Mouse (Mus musculus) MEL (cell line): Measurements from ENCODE around the gene Gpr22. TPM values are rescaled to one million over a fixed set of nuclear protein-coding genes. Genes with fewer than 3 reads are reported as not detected.

Experiments used
- DNase-seq: peaks from one replicate; pipeline ENCODE4 v3.0.0; 2011; ENCODE audit warnings: low read depth, low spot score
- H3K27ac ChIP-seq: 2 replicates; pipeline ENCODE4 v1.5.1; 2012; ENCODE audit warnings: low read depth, mild to moderate bottlenecking, control low read depth, low read length, moderate library complexity; ENCODE audit not compliant: control insufficient read depth
- H3K27me3 ChIP-seq, 2 experiments: fragments of 150-350 bp in 1 of 2; sonication (generic) in 1 of 2; 2 replicates each; pipeline ENCODE4 v1.6.1; 2012; ENCODE audit warnings: low read length in 2 of 2, mild to moderate bottlenecking in 2 of 2, improper control_type of control experiment in 1 of 2, moderate library complexity in 1 of 2; ENCODE audit not compliant: insufficient read depth in 2 of 2, control insufficient read depth in 1 of 2
- H3K36me3 ChIP-seq, 2 experiments: 2 replicates each; pipeline ENCODE4 v1.6.1; 2012 to 2014; ENCODE audit warnings: low read length in 2 of 2, improper control_type of control experiment in 1 of 2, inconsistent platforms in 1 of 2, mild to moderate bottlenecking in 1 of 2; ENCODE audit not compliant: insufficient read depth in 2 of 2, control insufficient read depth in 1 of 2
- H3K4me1 ChIP-seq, 2 experiments: fragments of 150-350 bp in 1 of 2; sonication (generic) in 1 of 2; 2 replicates each; pipeline ENCODE4 v1.6.1; 2012; ENCODE audit warnings: low read length in 2 of 2, improper control_type of control experiment in 1 of 2, mild to moderate bottlenecking in 1 of 2; ENCODE audit not compliant: insufficient read depth in 2 of 2, control insufficient read depth in 1 of 2
- H3K4me3 ChIP-seq, 2 experiments: fragments of 150-350 bp in 1 of 2; sonication (generic) in 1 of 2; 2 replicates each; pipeline ENCODE4 v1.5.1; 2012; ENCODE audit warnings: low read depth in 2 of 2, low read length in 2 of 2, mild to moderate bottlenecking in 2 of 2, moderate library complexity in 2 of 2, control low read depth in 1 of 2, improper control_type of control experiment in 1 of 2; ENCODE audit not compliant: control insufficient read depth in 1 of 2, insufficient read depth in 1 of 2
- H3K79me2 ChIP-seq: 2 replicates; pipeline ENCODE4 v1.6.1; 2012; ENCODE audit warnings: mild to moderate bottlenecking, low read length, moderate library complexity; ENCODE audit not compliant: control insufficient read depth, poor library complexity, insufficient read depth
- H3K9ac ChIP-seq: 2 replicates; pipeline ENCODE4 v1.6.1; 2012; ENCODE audit warnings: low read depth, mild to moderate bottlenecking, control low read depth, low read length, moderate library complexity; ENCODE audit not compliant: control insufficient read depth, poor library complexity, severe bottlenecking
- H3K9me3 ChIP-seq: fragments of 150-350 bp; sonication (generic); replicated peaks from 2 replicates; pipeline ENCODE4 v1.6.1; 2012; ENCODE audit warnings: mild to moderate bottlenecking, low read length, improper control_type of control experiment, moderate library complexity; ENCODE audit not compliant: insufficient read depth
- CHD1 ChIP-seq: IDR thresholded peaks from 2 replicates; pipeline ENCODE4 v1.6.1; 2012; ENCODE audit warnings: low read depth, mild to moderate bottlenecking, inconsistent platforms, low read length, improper control_type of control experiment
- CHD2 ChIP-seq: IDR thresholded peaks from 2 replicates; pipeline ENCODE4 v1.6.1; 2011; ENCODE audit warnings: low read length, improper control_type of control experiment
- E2F4 ChIP-seq: IDR thresholded peaks from 2 replicates; pipeline ENCODE4 v1.6.1; 2011; ENCODE audit warnings: low read depth, low read length, improper control_type of control experiment, borderline replicate concordance
- ELF1 ChIP-seq: IDR thresholded peaks from 2 replicates; pipeline ENCODE4 v1.6.1; 2014; ENCODE audit warnings: low read depth, mild to moderate bottlenecking, inconsistent platforms, low read length, improper control_type of control experiment, moderate library complexity
- EP300 ChIP-seq, 2 experiments: IDR thresholded peaks; 2 replicates each; pipeline ENCODE4 v1.6.1; 2011; ENCODE audit warnings: improper control_type of control experiment in 2 of 2, low read length in 2 of 2, low read depth in 1 of 2, mild to moderate bottlenecking in 1 of 2
- GABPA ChIP-seq: IDR thresholded peaks from 2 replicates; pipeline ENCODE4 v1.6.1; 2012; ENCODE audit warnings: low read depth, mild to moderate bottlenecking, inconsistent platforms, low read length, improper control_type of control experiment, moderate library complexity
- GATA1 ChIP-seq: IDR thresholded peaks from 2 replicates; pipeline ENCODE4 v1.6.1; 2011; ENCODE audit warnings: low read depth, low read length, improper control_type of control experiment
- JUND ChIP-seq: IDR thresholded peaks from 2 replicates; pipeline ENCODE4 v1.6.1; 2011; ENCODE audit warnings: low read depth, mild to moderate bottlenecking, improper control_type of control experiment, low read length
- KAT2A ChIP-seq: conservative IDR thresholded peaks from 2 replicates; pipeline ENCODE4 v1.6.1; 2012; ENCODE audit warnings: low read depth, low read length, improper control_type of control experiment, inconsistent platforms
- MAX ChIP-seq: IDR thresholded peaks from 2 replicates; pipeline ENCODE4 v1.6.1; 2011; ENCODE audit warnings: low read length, improper control_type of control experiment
- MAZ ChIP-seq: IDR thresholded peaks from 2 replicates; pipeline ENCODE4 v1.6.1; 2012; ENCODE audit warnings: low read depth, mild to moderate bottlenecking, inconsistent platforms, low read length, improper control_type of control experiment
- MYB ChIP-seq: IDR thresholded peaks from 2 replicates; pipeline ENCODE4 v1.6.1; 2011; ENCODE audit warnings: mild to moderate bottlenecking, low read depth, low read length, improper control_type of control experiment
- NELFE ChIP-seq: IDR thresholded peaks from 2 replicates; pipeline ENCODE4 v1.6.1; 2011; ENCODE audit warnings: low read depth, low read length, improper control_type of control experiment
- NRF1 ChIP-seq: IDR thresholded peaks from 2 replicates; pipeline ENCODE4 v1.6.1; 2014; ENCODE audit warnings: low read depth, mild to moderate bottlenecking, inconsistent platforms, low read length, improper control_type of control experiment, moderate library complexity; ENCODE audit not compliant: poor library complexity, insufficient read depth, severe bottlenecking
- POLR2A ChIP-seq, 2 experiments: IDR thresholded peaks; 2 replicates each; pipeline ENCODE4 v1.6.1; 2011 to 2012; ENCODE audit warnings: low read length in 2 of 2, mild to moderate bottlenecking in 2 of 2, control low read depth in 1 of 2, improper control_type of control experiment in 1 of 2, low read depth in 1 of 2, moderate library complexity in 1 of 2; ENCODE audit not compliant: control insufficient read depth in 1 of 2, insufficient read depth in 1 of 2, poor library complexity in 1 of 2
- POLR2AphosphoS2 ChIP-seq: IDR thresholded peaks from 2 replicates; pipeline ENCODE4 v1.6.1; 2011; ENCODE audit warnings: low read length, improper control_type of control experiment
- RCOR1 ChIP-seq: IDR thresholded peaks from 2 replicates; pipeline ENCODE4 v1.6.1; 2012; ENCODE audit warnings: low read depth, mild to moderate bottlenecking, inconsistent platforms, low read length, improper control_type of control experiment
- TAL1 ChIP-seq: IDR thresholded peaks from 2 replicates; pipeline ENCODE4 v1.6.1; 2012; ENCODE audit warnings: mild to moderate bottlenecking, inconsistent platforms, low read length, moderate library complexity, mixed read lengths
- TBP ChIP-seq: IDR thresholded peaks from 2 replicates; pipeline ENCODE4 v1.8.0; 2011; ENCODE audit warnings: low read depth, low read length, improper control_type of control experiment
- TCF12 ChIP-seq: IDR thresholded peaks from 2 replicates; pipeline ENCODE4 v1.6.1; 2014; ENCODE audit warnings: low read depth, mild to moderate bottlenecking, inconsistent platforms, low read length, improper control_type of control experiment, moderate library complexity
- USF1 ChIP-seq: IDR thresholded peaks from 2 replicates; pipeline ENCODE4 v1.6.1; 2014; ENCODE audit warnings: low read depth, mild to moderate bottlenecking, inconsistent platforms, low read length, improper control_type of control experiment, moderate library complexity
- USF2 ChIP-seq, 2 experiments: IDR thresholded peaks; 2 replicates each; pipeline ENCODE4 v1.6.1; 2011 to 2012; ENCODE audit warnings: improper control_type of control experiment in 2 of 2, low read length in 2 of 2, borderline replicate concordance in 1 of 2, inconsistent platforms in 1 of 2, low read depth in 1 of 2, mild to moderate bottlenecking in 1 of 2; ENCODE audit not compliant: insufficient read depth in 1 of 2
- ZC3H11A ChIP-seq: IDR thresholded peaks from 2 replicates; pipeline ENCODE4 v1.6.1; 2012; ENCODE audit warnings: low read depth, mild to moderate bottlenecking, inconsistent platforms, low read length, improper control_type of control experiment
- ZKSCAN1 ChIP-seq: IDR thresholded peaks from 2 replicates; pipeline ENCODE4 v1.6.1; 2012; ENCODE audit warnings: low read depth, mild to moderate bottlenecking, inconsistent platforms, low read length, improper control_type of control experiment, moderate library complexity
- polyA plus RNA-seq, 2 experiments: library from polyadenylated mRNA; stranded (reverse) in 1 of 2; unstranded in 1 of 2; fragments of >175 nt in 1 of 2; fragments of >200 nt in 1 of 2; gene quantifications; 2 replicates each; pipeline versions ENCODE4 v1.2.1 to v1.2.4; 2012; ENCODE audit warnings: low replicate concordance in 2 of 2, low read depth in 1 of 2; ENCODE audit not compliant: insufficient read length in 2 of 2, insufficient read depth in 1 of 2, missing spikeins in 1 of 2
- total RNA-seq: library from RNA; depleted of rRNA; stranded (reverse); fragments of 300-350 nt; gene quantifications from 2 replicates; pipeline ENCODE4 v1.2.3, GENCODE M21; 2012

The Gpr22 gene
- total and polyA plus RNA-seq, 3 experiments: not detected

DNA sequence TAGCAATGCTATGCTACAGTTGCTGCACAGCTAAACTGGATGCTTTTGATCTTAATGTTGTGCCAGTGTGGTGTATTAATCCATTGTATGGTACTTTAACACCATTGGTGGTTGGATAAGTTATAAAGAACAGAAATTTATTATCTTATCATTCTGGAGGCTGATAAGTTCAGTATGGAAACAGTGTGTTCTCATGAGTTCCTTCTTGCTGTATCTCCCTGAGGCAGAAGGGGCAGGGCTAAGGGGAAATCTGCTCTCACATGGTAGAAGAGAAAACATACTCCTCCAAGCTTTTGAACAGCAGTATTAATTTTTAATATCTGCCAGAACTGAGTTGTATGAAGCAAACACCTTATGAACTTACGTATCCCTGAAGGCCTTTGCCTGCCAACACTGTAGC is 20.5 kb downstream of the Gpr22 start (continued):
- peak; percentile 17; the same call in 1 of the 2 replicates for TF ChIP-seq RCOR1

DNA sequence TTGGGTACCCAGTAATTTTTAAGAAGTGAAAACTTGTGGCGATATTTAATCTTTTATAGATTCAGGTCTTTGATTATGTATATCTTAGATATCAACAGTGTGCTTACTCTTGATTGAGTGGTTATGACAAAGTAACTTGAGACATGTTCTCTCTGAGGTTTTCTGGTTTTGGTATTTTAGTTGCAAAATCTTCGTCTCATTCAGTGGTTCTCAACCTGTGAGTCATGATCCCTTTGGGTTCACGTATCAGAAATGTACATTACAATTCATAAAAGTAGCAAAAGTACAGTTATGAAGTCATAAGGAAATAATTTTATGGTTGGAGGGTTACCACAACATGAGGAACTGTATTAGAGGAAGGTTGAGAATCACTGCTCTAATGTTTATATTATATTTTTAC is 27.1 kb downstream of the Gpr22 start:
- Histone ChIP-seq H3K4me3 (no peak overlapping the region), H3K27me3 (no peaks in the 10 kb centered on the region), H3K4me1 (no peaks in the 10 kb centered on the region), H3K9ac (no peak overlapping the region), H3K27ac (no peak overlapping the region), H3K9me3 (no peaks in the 10 kb centered on the region), H3K36me3 (peaks cover 0 to 3% of the 10 kb centered on the region in 2 experiments; a peak in 2 of 4 replicates), H3K79me2 (no peaks in the 10 kb centered on the region; the same call in 1 of the 2 replicates)
- no peak for TF ChIP-seq RCOR1
- no peak for TF ChIP-seq TBP
- TF ChIP-seq NELFE: no peak
- TF ChIP-seq ZC3H11A: no peak
- no peak for TF ChIP-seq TAL1
- TF ChIP-seq MYB: no peak
- TF ChIP-seq E2F4: no peak
- DNase-seq: no peak

DNA sequence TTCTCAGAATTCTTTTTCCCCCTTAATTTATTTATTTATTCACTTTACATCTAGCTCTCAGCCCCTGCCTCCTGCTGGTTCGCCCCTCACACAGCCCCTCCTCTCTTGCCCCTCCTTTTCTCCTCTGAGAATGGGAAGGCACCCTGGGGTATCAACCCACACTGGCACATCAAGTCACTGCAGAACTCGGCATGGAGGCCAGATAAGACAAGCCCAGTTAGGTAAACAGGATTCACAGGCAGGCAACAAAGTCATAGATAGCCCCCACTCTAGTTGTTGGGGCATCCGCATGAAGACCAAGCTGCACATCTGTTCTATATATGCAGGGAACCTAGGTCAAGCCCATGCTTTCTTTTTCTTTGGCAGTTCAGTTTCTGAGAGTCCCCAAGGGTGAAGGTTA is 46.6 kb downstream of the Gpr22 start:
- Histone ChIP-seq H3K4me1 (peaks cover 19 to 20% of the 10 kb centered on the region in 2 experiments), H3K4me3 (no peak overlapping the region), H3K79me2 (no peaks in the 10 kb centered on the region), H3K9me3 (no peaks in the 10 kb centered on the region), H3K27ac (no peak overlapping the region), H3K36me3 (peaks cover 5 to 22% of the 10 kb centered on the region in 2 experiments), H3K9ac (no peak overlapping the region), H3K27me3 (no peaks in the 10 kb centered on the region)
- TF ChIP-seq POLR2A (IDR thresholded peaks at IDR 0.05; ENCODE audit: control insufficient read depth in 1 of 2, insufficient read depth in 1 of 2, low read depth in 1 of 2, low read length in 2 of 2, poor library complexity in 1 of 2) (no peak), EP300 (IDR thresholded peaks at IDR 0.05; ENCODE audit: low read depth in 1 of 2, low read length in 2 of 2) (peak in 1 of 2 experiments; percentile 60; a peak in 3 of 4 replicates), TBP (no peak), TAL1 (peak; percentile 25), TCF12 (peak; percentile 64), GATA1 (peak; percentile 67), MAX (no peak), JUND (no peak)
- DNase-seq: peak; percentile 45

DNA sequence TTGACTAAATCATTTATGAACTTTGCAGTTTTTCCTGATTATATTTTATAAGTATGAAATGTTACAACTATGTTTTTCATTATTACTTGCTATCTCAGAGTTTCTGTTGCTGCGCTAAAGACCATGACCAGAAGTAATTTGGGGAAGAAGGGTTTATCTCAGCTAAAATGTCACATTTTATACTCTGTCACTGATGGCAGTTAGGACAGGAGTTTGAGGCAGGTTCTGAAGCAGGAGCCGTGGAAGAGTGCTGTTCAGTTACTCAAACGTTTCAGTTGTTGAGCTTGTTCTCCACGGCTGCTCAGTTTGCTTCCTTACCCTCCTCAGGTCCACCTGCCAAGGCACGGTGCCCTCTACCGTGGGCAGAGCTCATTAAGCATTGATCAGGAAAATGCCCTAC is 47.7 kb downstream of the Gpr22 start:
- no peaks in the 10 kb centered on the region for H3K79me2 ChIP-seq
- H3K9me3 ChIP-seq: no peaks in the 10 kb centered on the region
- no peak overlapping the region for H3K4me3 ChIP-seq
- DNase-seq: peak; percentile 57
- H3K27me3 ChIP-seq: no peaks in the 10 kb centered on the region
- peak overlapping the region; percentile 57 for H3K27ac ChIP-seq
- H3K36me3 ChIP-seq: peaks cover 11 to 22% of the 10 kb centered on the region in 2 experiments
- no peak overlapping the region for H3K9ac ChIP-seq
- H3K4me1 ChIP-seq: peaks cover 19 to 20% of the 10 kb centered on the region in 2 experiments
- TF ChIP-seq CHD2 (no peak), POLR2AphosphoS2 (no peak), CHD1 (0 out of 2 replicates have a peak, but pooled peaks have one; percentile 47), JUND (no peak), GABPA (no peak), TAL1 (no peak), NRF1 (no peak), USF2 (IDR thresholded peaks at IDR 0.05; ENCODE audit: borderline replicate concordance in 1 of 2, insufficient read depth in 1 of 2, low read depth in 1 of 2, low read length in 2 of 2) (no peak), NELFE (no peak), ELF1 (no peak), ZKSCAN1 (no peak), MAZ (no peak), POLR2A (IDR thresholded peaks at IDR 0.05; ENCODE audit: control insufficient read depth in 1 of 2, insufficient read depth in 1 of 2, low read depth in 1 of 2, low read length in 2 of 2, poor library complexity in 1 of 2) (no peak), KAT2A (no peak), USF1 (no peak), EP300 (IDR thresholded peaks at IDR 0.05; ENCODE audit: low read depth in 1 of 2, low read length in 2 of 2) (peak; percentile 59 to 67; a peak in 3 of 4 replicates)
